Mouse (Mus musculus) left cerebral cortex, postnatal 10 days (tissue): Measurements from ENCODE around the gene Pik3cb. TPM values are rescaled to one million over a fixed set of nuclear protein-coding genes. Genes with fewer than 3 reads are reported as not detected.
A peak's percentile ranks its signal among the peaks of the same experiment; 100 is the strongest.

Experiments
- DNase-seq, 2 experiments: peaks; one replicate each; pipeline ENCODE4 v3.0.0; 2021 to 2022; ENCODE audit warnings: low spot score in 2 of 2, mixed read lengths in 1 of 2; ENCODE audit errors: extremely low spot score in 1 of 2
- intact Hi-C: fragments of 180-260 bp; cut with DNase I; formaldehyde crosslinking; loops from one replicate; pipeline ENCODE4 v1.15.1; 2025
- total RNA-seq, 2 experiments: library from RNA; stranded (reverse); gene quantifications; 2 replicates each; pipeline ENCODE4 v1.2.3; 2021

Gene Pik3cb
- total RNA-seq, 2 experiments from 2014 or later: 18.8 to 19.0 TPM

DNA sequence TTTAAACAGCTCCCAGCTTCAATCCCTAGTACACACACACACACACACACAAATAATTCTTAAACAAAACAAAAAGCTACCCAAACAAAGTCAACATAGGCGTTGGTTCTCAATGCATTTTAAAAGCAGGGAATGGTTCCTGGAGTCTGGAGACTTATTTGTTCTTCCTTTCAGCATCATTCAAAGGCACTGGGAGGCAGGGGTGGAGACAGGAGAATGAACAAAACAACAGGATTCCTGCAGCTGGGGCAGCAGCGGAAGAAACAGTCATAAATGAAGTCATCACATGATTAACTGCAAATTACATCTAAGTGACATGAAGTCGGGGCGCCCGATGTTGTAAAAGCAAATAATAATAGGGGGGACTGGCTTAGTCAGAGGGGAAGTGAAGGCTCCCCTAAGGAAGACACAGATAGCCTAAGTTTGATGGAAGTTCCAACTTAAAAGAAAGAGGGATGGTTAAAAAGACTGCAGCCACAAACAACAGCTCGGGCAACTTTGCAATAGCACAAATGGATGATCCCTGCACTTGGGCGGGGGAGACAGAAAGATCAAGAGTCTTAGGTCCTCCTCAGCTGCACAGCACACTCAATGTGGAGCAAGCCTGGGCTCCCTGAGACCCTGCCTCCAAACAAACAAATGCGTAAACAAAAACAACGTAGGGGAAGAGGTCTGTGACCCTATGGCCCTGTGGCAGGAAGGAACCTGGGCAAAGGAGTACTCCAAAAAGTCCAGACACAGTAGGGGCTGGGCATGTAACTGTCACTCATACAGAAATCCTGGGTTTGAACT, 12.5 kb upstream of the Pik3cb start:
- intact Hi-C loops: no loop called here
- no peak for DNase-seq

- intact Hi-C loops: no loop called here
- DNase-seq: no peak
Measured at GRCm38 (mm10) chr9:99146855-99147735, 6.7 kb upstream of the Pik3cb start.

- DNase-seq: no peak
- intact Hi-C loops: no loop called here
Measured at GRCm38 (mm10) chr9:99145756-99146155, 5.3 kb upstream of the Pik3cb start.

- intact Hi-C loops: no loop called here
Measured at GRCm38 (mm10) chr9:99144416-99144989, 4.1 kb upstream of the Pik3cb start.

DNA sequence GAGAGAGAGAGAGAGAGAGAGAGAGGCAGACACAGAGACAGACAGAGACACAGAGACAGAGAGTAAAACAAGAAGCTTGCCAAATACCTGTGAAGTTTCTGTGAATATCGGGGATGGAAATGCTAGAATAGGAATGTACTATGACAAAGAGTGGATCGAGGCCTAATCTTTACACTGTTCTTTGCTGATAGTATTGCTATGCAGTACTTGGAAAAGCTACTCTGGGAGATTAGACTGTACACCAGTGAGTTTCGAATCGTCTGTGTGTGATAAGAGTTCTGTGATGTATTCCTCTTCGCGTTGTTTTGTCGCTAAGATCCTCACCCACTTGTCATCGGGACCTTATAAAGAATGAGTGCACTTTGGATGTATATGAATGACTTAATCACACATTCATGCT, 1.2 kb upstream of the Pik3cb start:
- intact Hi-C loops: no loop called here
- DNase-seq: no peak

More at GRCm38 (mm10) chr9:99144416-99144989, 4.1 kb upstream of the Pik3cb start:
- DNase-seq: no peak

GRCm38 (mm10) chr9:99141171-99141570, 750 bp upstream of the Pik3cb start:
- intact Hi-C loops: no loop called here
- no peak for DNase-seq

DNA sequence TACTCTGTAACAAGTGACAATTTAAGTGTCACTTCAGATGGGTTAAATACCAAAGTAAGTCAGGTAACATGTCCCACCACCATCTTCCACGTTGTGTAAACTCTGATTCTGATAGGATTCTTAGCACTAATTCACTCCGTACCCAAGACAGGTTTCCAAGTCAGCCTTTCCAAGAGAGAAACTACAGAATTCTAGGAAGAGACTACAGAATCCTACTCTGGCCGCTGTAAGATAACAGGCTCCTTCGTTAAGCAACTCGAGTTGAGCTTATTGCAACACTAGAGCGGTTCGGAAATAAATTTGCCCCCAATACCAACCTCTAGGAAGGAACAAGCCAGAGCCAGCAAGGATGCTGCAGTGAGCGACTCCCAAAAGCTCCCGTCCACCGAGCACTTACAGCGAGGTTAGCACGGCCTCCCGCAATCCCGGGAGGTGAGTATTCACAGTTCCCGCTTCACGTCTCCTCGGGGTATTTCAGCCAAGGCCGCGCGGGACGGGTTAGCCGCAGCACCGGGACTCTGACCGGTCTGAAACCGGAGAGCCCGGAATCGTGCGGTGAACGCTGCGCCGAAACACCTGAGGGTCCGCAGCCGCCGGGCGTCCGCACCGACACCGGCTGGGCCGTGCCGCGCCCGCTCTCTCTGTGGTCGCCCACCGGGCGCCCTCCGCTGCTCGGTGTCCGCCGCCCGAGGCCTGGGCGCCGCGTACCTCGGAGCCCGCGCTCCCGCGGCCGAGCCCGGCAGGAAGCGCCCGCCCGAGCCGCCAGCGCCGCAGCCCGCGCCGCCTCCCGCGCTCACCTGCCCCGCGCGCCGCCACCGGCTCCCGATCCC, 1.0 kb downstream of the Pik3cb start:
- intact Hi-C loops: no loop called here
- DNase-seq: peak in 1 of 2 experiments; percentile 16

DNA sequence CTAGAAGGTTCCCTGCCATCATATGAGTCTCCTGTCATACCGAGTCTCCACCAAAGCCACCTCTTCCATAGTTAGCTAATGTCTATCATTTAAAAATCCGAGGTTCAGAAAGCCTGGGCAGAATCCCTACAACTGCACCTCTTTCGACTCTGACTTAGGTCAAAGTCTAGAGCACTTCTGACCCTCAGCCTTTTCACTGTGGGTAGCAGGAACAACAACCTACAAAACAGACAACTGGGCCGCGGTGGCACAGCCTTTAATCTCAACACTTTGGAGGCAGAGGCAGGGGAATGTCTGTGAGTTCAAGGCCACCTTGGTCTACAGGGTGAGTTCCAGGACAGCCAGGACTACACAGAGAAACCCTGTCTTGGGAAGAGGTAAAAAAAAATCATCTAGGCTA, 3.1 kb downstream of the Pik3cb start:
- no peak for DNase-seq
- intact Hi-C loops: no loop called here

- no peak for DNase-seq
- intact Hi-C loops: no loop called here
Measured at GRCm38 (mm10) chr9:99131951-99132470, 8.4 kb downstream of the Pik3cb start.

DNA sequence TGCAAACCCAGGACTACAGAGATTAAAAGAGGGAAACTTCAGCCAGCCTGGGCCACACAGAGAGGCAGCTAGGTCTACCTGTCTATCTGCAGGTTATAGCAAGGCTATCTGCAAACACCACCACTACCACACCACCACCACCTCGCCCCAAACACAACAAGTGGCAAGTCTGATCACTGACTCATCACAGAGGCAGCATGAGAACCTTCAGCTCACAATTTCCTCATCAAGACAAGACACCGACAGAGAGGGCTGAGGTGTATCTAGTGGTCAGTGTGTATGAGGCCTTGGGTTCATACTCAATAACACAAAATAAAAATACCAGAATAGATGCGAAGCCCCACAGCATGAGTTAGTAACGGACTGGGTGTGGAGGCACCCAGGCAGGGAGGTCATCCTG, 9.3 kb downstream of the Pik3cb start:
- DNase-seq: no peak
- intact Hi-C loops: no loop called here

GRCm38 (mm10) chr9:99127578-99127977, 12.8 kb downstream of the Pik3cb start:
- no peak for DNase-seq
- intact Hi-C loops: no loop called here

GRCm38 (mm10) chr9:99122749-99123148, 17.7 kb downstream of the Pik3cb start:
- no peak for DNase-seq
- intact Hi-C loops: no loop called here

GRCm38 (mm10) chr9:99112409-99112808, 28.0 kb downstream of the Pik3cb start:
- intact Hi-C loops: no loop called here
- peak; percentile 30 to 40 for DNase-seq

DNA sequence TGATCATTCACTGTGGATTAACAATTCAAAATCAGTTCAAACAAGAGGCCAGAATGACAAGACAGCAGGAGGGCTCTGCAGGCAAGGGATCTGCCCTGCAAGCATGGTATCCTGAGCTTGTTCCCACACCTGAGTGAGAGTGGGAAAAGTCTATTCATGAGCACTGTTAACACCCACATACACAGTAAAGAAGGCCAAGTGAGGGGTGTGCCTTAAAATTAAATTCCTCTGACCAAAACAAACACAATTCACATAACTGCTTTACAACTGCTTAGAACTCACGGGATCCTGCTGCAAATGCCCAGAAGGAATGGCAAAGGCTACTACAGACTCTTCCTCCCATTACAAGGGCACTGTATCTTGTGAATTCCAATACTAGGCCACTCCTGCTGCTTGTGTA, 29.3 kb downstream of the Pik3cb start:
- DNase-seq: no peak
- intact Hi-C loops: no loop called here

DNA sequence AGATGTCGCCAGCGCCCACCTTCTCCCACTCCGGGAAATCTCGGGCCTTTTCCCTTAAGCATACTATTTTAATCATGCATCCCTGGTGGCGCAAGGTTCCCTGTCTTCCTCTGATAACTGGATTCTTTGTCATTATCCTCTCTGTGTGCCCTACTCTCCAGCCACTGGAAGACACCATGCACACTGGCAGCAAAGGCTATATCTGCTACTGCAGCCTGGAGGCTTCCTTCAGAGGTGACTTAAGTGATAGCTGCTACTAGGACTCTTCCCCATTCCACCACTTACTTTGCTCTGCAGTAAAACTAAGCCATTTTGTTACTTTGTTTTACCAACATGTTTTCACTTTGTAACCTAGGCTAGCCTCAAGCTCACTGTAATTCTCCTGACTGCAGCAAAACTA, 30.2 kb downstream of the Pik3cb start:
- no peak for DNase-seq
- intact Hi-C loops: no loop called here

DNA sequence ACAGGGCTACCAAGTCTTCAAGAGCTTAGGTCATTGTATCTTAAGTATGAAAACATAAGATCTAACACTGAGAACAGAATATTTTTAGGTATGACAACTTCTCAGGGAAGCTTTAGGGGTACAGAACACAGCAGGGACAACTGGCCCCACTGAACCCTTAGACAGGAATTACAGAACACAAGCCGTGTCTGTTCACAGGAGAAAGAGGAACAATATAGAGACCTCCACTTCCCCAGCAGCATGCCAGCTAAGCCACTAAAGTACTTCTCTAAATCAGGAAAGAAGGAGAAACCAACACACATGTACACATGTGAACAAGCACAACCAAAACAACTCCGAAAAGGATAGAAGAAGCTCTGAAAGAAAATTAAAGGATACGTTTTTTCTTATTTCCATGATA, 30.8 kb downstream of the Pik3cb start:
- intact Hi-C loops: no loop called here
- no peak for DNase-seq

DNA sequence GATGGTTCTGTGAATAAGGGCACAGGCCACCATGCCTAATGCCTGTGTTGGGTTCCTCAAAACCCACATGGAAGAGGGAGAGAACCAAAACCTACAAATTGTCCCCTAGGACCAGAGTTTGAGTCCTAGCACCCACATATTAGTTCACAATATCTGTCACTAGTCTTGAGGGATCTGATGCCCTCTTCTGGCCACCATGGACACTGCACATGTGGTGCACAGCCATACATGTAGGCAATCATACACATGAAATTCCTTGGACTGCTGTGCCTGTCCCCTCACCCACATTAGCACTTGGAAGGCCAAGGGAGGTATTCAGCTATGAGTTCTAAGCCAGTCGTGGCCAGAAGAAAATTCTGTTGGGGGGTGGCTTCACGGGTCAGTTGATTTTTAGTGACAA, 36.0 kb downstream of the Pik3cb start:
- intact Hi-C loops: no loop called here

DNA sequence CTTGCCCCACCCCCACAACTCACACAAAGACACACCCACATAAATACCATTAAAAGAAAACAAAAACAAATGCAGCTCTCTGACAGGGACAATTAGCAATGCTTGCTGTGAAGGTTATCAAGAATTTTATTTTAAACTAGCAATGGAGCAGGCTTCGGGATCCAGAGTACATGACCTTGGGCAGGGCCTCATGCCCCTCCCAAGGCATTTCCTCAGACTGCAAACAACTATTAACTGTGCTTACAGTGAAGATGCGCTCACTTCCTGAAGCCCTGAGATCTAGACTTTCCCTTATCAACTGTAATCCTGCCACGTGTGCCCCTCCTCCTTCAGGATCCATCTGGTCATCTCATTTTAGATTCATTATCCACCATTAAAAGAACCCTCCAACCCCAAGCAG, 36.6 kb downstream of the Pik3cb start:
- intact Hi-C loops: no loop called here
- DNase-seq: no peak

More for the DNA sequence above, 36.0 kb downstream of the Pik3cb start:
- DNase-seq: no peak
